Mouse (Mus musculus) spleen, adult 2 months (tissue): ENCODE results near the gene Ankrd44.

Source experiments
- CTCF ChIP-seq: fragments of 200-500 bp; IDR thresholded peaks from 2 replicates; pipeline ENCODE4 v1.5.1; 2011; ENCODE audit warnings: mild to moderate bottlenecking, inconsistent platforms; ENCODE audit not compliant: insufficient read depth, insufficient read length, insufficient replicate concordance; ENCODE audit errors: extremely low read depth
- POLR2A ChIP-seq: fragments of 200-500 bp; IDR thresholded peaks from 2 replicates; pipeline ENCODE4 v1.6.1; 2011; ENCODE audit warnings: low read depth, low read length, inconsistent platforms

- TF ChIP-seq CTCF (no peak), POLR2A (no peak)
Observed at GRCm38 (mm10) chr1:54888449-54888848, 37.7 kb downstream of the Ankrd44 start.
